Mouse (Mus musculus) bone marrow, adult 2 months (tissue): ENCODE data around the gene Tspan13.

ENCODE experiments used
- CTCF ChIP-seq: fragments of 200-500 bp; IDR thresholded peaks from 2 replicates; pipeline ENCODE4 v1.5.1; 2011; ENCODE audit warnings: low read length, control low read depth; ENCODE audit not compliant: control insufficient read depth, insufficient read depth
- POLR2A ChIP-seq: fragments of 200-500 bp; IDR thresholded peaks from 2 replicates; pipeline ENCODE4 v1.6.1; 2011; ENCODE audit warnings: low read depth, mild to moderate bottlenecking, control low read depth, low read length, borderline replicate concordance; ENCODE audit not compliant: control insufficient read depth

GRCm38 (mm10) chr12:36085380-36085779 lies 43.1 kb upstream of the Tspan13 start:
- TF ChIP-seq CTCF: no peak
- no peak for TF ChIP-seq POLR2A
